Mouse (Mus musculus) hindbrain, embryonic 15.5 days (tissue): Measurements from ENCODE around the gene Slc35a1. TPM values are rescaled to one million over a fixed set of nuclear protein-coding genes. Genes with fewer than 3 reads are reported as not detected.

Source experiments
- ATAC-seq: fragments of 200-750 bp; cut with Nextera tagmentation; 2 replicates; pipeline ENCODE4 v1.8.0; 2017; ENCODE audit warnings: low read depth, moderate number of reproducible peaks, moderate TSS enrichment; ENCODE audit not compliant: low FRiP score
- H3K27ac ChIP-seq: fragments of 300-500 bp; sonication (generic); replicated peaks from 2 replicates; pipeline ENCODE4 v1.5.1; 2015; ENCODE audit warnings: mild to moderate bottlenecking, inconsistent platforms
- H3K27me3 ChIP-seq: fragments of 300-500 bp; sonication (generic); 2 replicates; pipeline ENCODE4 v1.6.1; 2015; ENCODE audit warnings: control low read depth, inconsistent platforms
- H3K36me3 ChIP-seq: fragments of 300-500 bp; sonication (generic); 2 replicates; pipeline ENCODE4 v1.6.1; 2015; ENCODE audit warnings: control low read depth, inconsistent platforms
- H3K4me1 ChIP-seq: fragments of 300-500 bp; sonication (generic); replicated peaks from 2 replicates; pipeline ENCODE4 v1.6.1; 2015; ENCODE audit warnings: control low read depth, inconsistent platforms
- H3K4me2 ChIP-seq: fragments of 300-500 bp; sonication (generic); 2 replicates; pipeline ENCODE4 v1.6.1; 2015; ENCODE audit warnings: moderate library complexity, mild to moderate bottlenecking, inconsistent platforms
- H3K4me3 ChIP-seq: fragments of 300-500 bp; sonication (generic); 2 replicates; pipeline ENCODE4 v1.5.1; 2015; ENCODE audit warnings: mild to moderate bottlenecking, inconsistent platforms
- H3K9ac ChIP-seq: fragments of 300-500 bp; sonication (generic); 2 replicates; pipeline ENCODE4 v1.6.1; 2015; ENCODE audit warnings: inconsistent platforms
- H3K9me3 ChIP-seq: fragments of 300-500 bp; sonication (generic); 2 replicates; pipeline ENCODE4 v1.6.1; 2016; ENCODE audit warnings: control low read depth, inconsistent platforms
- WGBS: fragments of 180-500 bp; shearing (Covaris S2); methylation state at CpG from one replicate; pipeline ENCODE4 v1.1.7; 2015; 5-methylcytosine and 5-hydroxymethylcytosine counted together
- polyA plus RNA-seq: library from polyadenylated mRNA; unstranded; fragments of >200 nt; fragmentation: Nextera tagmentation; extraction: Ambion mirVana; gene quantifications from 2 replicates; pipeline ENCODE4 v1.2.1, GENCODE M21; 2015

Gene Slc35a1
- polyA plus RNA-seq, 1 experiment from 2014 or later, result 47.4 TPM

GRCm38 (mm10) chr4:34703029-34703428 is 15.8 kb upstream of the Slc35a1 start:
- Histone ChIP-seq H3K36me3 (no peaks in the 10 kb centered on the region), H3K27ac (no peak overlapping the region), H3K27me3 (no peaks in the 10 kb centered on the region), H3K4me1 (no peaks in the 10 kb centered on the region), H3K4me3 (no peak overlapping the region), H3K9me3 (no peaks in the 10 kb centered on the region), H3K4me2 (no peak overlapping the region), H3K9ac (no peak overlapping the region)
- WGBS, result 72% methylated on average over 4 of the region's 4 CpGs
- no peak for ATAC-seq

- 98% methylated on average over 11 of the region's 11 CpGs for WGBS
- Histone ChIP-seq H3K27me3 (no peaks in the 10 kb centered on the region), H3K9ac (no peak overlapping the region), H3K4me3 (no peak overlapping the region), H3K36me3 (no peaks in the 10 kb centered on the region), H3K9me3 (no peaks in the 10 kb centered on the region), H3K4me1 (no peaks in the 10 kb centered on the region), H3K4me2 (no peak overlapping the region), H3K27ac (no peak overlapping the region)
- ATAC-seq, result no peak
Measured at GRCm38 (mm10) chr4:34702231-34702630, 15.0 kb upstream of the Slc35a1 start.

- no peak for ATAC-seq
- Histone ChIP-seq H3K4me1 (no peaks in the 10 kb centered on the region), H3K4me3 (no peak overlapping the region), H3K36me3 (no peaks in the 10 kb centered on the region), H3K9ac (no peak overlapping the region), H3K4me2 (no peak overlapping the region), H3K27ac (no peak overlapping the region), H3K9me3 (no peaks in the 10 kb centered on the region), H3K27me3 (no peaks in the 10 kb centered on the region)
- WGBS, result 47% methylated on average over 5 of the region's 5 CpGs
Measured at GRCm38 (mm10) chr4:34701528-34701927, 14.3 kb upstream of the Slc35a1 start.

- Histone ChIP-seq H3K27me3 (no peaks in the 10 kb centered on the region), H3K36me3 (no peaks in the 10 kb centered on the region), H3K9ac (no peak overlapping the region), H3K27ac (peak overlapping the region; percentile 50; the same call in 1 of the 2 replicates), H3K4me2 (peak overlapping the region; percentile 59), H3K9me3 (no peaks in the 10 kb centered on the region), H3K4me3 (no peak overlapping the region), H3K4me1 (peaks cover 17% of the 10 kb centered on the region)
- 75% methylated on average over 3 of the region's 3 CpGs for WGBS
- no peak for ATAC-seq
Measured at GRCm38 (mm10) chr4:34688021-34688420, 783 bp upstream of the Slc35a1 start.

GRCm38 (mm10) chr4:34680530-34680929 is 6.7 kb downstream of the Slc35a1 start:
- Histone ChIP-seq H3K27me3 (no peaks in the 10 kb centered on the region), H3K9me3 (no peaks in the 10 kb centered on the region), H3K9ac (no peak overlapping the region), H3K36me3 (peaks cover 24% of the 10 kb centered on the region), H3K4me3 (no peak overlapping the region), H3K4me2 (no peak overlapping the region), H3K27ac (no peak overlapping the region), H3K4me1 (peaks cover 4% of the 10 kb centered on the region; the same call in 1 of the 2 replicates)
- WGBS, result 90% methylated on average over 5 of the region's 5 CpGs
- no peak for ATAC-seq

- no peaks in the 10 kb centered on the region for H3K27me3 ChIP-seq
- WGBS, result 92% methylated on average over 5 of the region's 5 CpGs
- no peak overlapping the region for H3K9ac ChIP-seq
- no peak overlapping the region for H3K4me2 ChIP-seq
- H3K9me3 ChIP-seq, result no peaks in the 10 kb centered on the region
- no peaks in the 10 kb centered on the region for H3K4me1 ChIP-seq
- H3K4me3 ChIP-seq, result no peak overlapping the region
- peaks cover 30% of the 10 kb centered on the region for H3K36me3 ChIP-seq
- no peak overlapping the region for H3K27ac ChIP-seq
- no peak for ATAC-seq
Measured at GRCm38 (mm10) chr4:34673721-34674120, 13.5 kb downstream of the Slc35a1 start.

GRCm38 (mm10) chr4:34667923-34668322 is 19.3 kb downstream of the Slc35a1 start:
- Histone ChIP-seq H3K36me3 (peaks cover 55% of the 10 kb centered on the region), H3K27ac (no peak overlapping the region), H3K27me3 (no peaks in the 10 kb centered on the region), H3K4me2 (no peak overlapping the region), H3K9me3 (no peaks in the 10 kb centered on the region), H3K4me3 (no peak overlapping the region), H3K4me1 (no peaks in the 10 kb centered on the region), H3K9ac (no peak overlapping the region)
- WGBS, result 94% methylated on average over 5 of the region's 5 CpGs
- no peak for ATAC-seq

GRCm38 (mm10) chr4:34661927-34662326 is 25.3 kb downstream of the Slc35a1 start:
- Histone ChIP-seq H3K27me3 (no peaks in the 10 kb centered on the region), H3K36me3 (peaks cover 75% of the 10 kb centered on the region), H3K9ac (no peak overlapping the region), H3K9me3 (no peaks in the 10 kb centered on the region), H3K4me1 (no peaks in the 10 kb centered on the region), H3K4me2 (no peak overlapping the region), H3K4me3 (no peak overlapping the region), H3K27ac (no peak overlapping the region)
- ATAC-seq, result 0 out of 2 replicates have a peak, but pooled peaks have one; percentile 15
- 88% methylated on average over 6 of the region's 6 CpGs for WGBS

- no peak overlapping the region for H3K4me3 ChIP-seq
- no peak for ATAC-seq
- H3K27me3 ChIP-seq, result no peaks in the 10 kb centered on the region
- no peaks in the 10 kb centered on the region for H3K9me3 ChIP-seq
- H3K27ac ChIP-seq, result no peak overlapping the region
- peaks cover 75% of the 10 kb centered on the region for H3K36me3 ChIP-seq
- H3K9ac ChIP-seq, result no peak overlapping the region
- no peaks in the 10 kb centered on the region for H3K4me1 ChIP-seq
- 98% methylated on average over 2 of the region's 2 CpGs for WGBS
- H3K4me2 ChIP-seq, result no peak overlapping the region
Measured at GRCm38 (mm10) chr4:34661514-34661913, 25.7 kb downstream of the Slc35a1 start.

GRCm38 (mm10) chr4:34659012-34659411 is 28.2 kb downstream of the Slc35a1 start:
- Histone ChIP-seq H3K9ac (no peak overlapping the region), H3K4me3 (no peak overlapping the region), H3K27ac (no peak overlapping the region), H3K27me3 (no peaks in the 10 kb centered on the region), H3K4me1 (no peaks in the 10 kb centered on the region), H3K36me3 (peaks cover 76% of the 10 kb centered on the region), H3K9me3 (no peaks in the 10 kb centered on the region), H3K4me2 (no peak overlapping the region)
- ATAC-seq, result no peak
- WGBS, result 92% methylated on average over 2 of the region's 2 CpGs

GRCm38 (mm10) chr4:34656101-34656500 is 31.1 kb downstream of the Slc35a1 start:
- no peaks in the 10 kb centered on the region for H3K27me3 ChIP-seq
- H3K9ac ChIP-seq, result no peak overlapping the region
- H3K4me2 ChIP-seq, result no peak overlapping the region
- H3K4me3 ChIP-seq, result no peak overlapping the region
- no peak overlapping the region for H3K27ac ChIP-seq
- 95% methylated on average over 10 of the region's 10 CpGs for WGBS
- H3K9me3 ChIP-seq, result no peaks in the 10 kb centered on the region
- H3K4me1 ChIP-seq, result no peaks in the 10 kb centered on the region
- peaks cover 72% of the 10 kb centered on the region for H3K36me3 ChIP-seq
- ATAC-seq, result no peak

- H3K27me3 ChIP-seq, result no peaks in the 10 kb centered on the region
- H3K27ac ChIP-seq, result no peak overlapping the region
- H3K4me2 ChIP-seq, result no peak overlapping the region
- H3K4me3 ChIP-seq, result no peak overlapping the region
- ATAC-seq, result no peak
- 94% methylated on average over 7 of the region's 7 CpGs for WGBS
- no peaks in the 10 kb centered on the region for H3K4me1 ChIP-seq
- H3K9me3 ChIP-seq, result no peaks in the 10 kb centered on the region
- no peak overlapping the region for H3K9ac ChIP-seq
- H3K36me3 ChIP-seq, result peaks cover 52% of the 10 kb centered on the region
Measured at GRCm38 (mm10) chr4:34653179-34653578, 34.1 kb downstream of the Slc35a1 start.

- Histone ChIP-seq H3K4me1 (no peaks in the 10 kb centered on the region), H3K27ac (no peak overlapping the region), H3K9ac (no peak overlapping the region), H3K27me3 (no peaks in the 10 kb centered on the region), H3K36me3 (peaks cover 51% of the 10 kb centered on the region), H3K4me2 (no peak overlapping the region), H3K4me3 (no peak overlapping the region), H3K9me3 (no peaks in the 10 kb centered on the region)
- ATAC-seq, result no peak
Measured at GRCm38 (mm10) chr4:34644779-34645178, 42.5 kb downstream of the Slc35a1 start.
